Mouse (Mus musculus) bone marrow macrophage, adult 2 months (primary cell): ENCODE measurements at regions not wholly inside any gene's neighbourhood (a gene's known extent, or its start where the extent isn't known, plus 50 kb on each side); places are given as distances from the start of the nearest gene placed in this dataset.

Experiments used
- CTCF ChIP-seq: IDR thresholded peaks from 2 replicates; pipeline ENCODE4 v1.5.1; 2012; ENCODE audit warnings: low read depth, mild to moderate bottlenecking, low read length, moderate library complexity
- POLR2A ChIP-seq: IDR thresholded peaks from 2 replicates; pipeline ENCODE4 v1.6.1; 2012; ENCODE audit warnings: mild to moderate bottlenecking, low read depth, low read length, borderline replicate concordance

- TF ChIP-seq CTCF (no peak), POLR2A (no peak)
These were observed 106.1 kb upstream of the Ahr start for GRCm38 (mm10) chr12:35640911-35641345.
